Mouse (Mus musculus) neural tube, embryonic 10.5 days (tissue): Measurements from ENCODE around the gene Cfap52.
A peak's percentile ranks its signal among the peaks of the same experiment; 100 is the strongest.

Experiments
- DNase-seq: peaks from one replicate; pipeline ENCODE4 v3.0.0-alpha.2; 2017; ENCODE audit warnings: low spot score; ENCODE audit errors: extremely low spot score

Gene Cfap52

GRCm38 (mm10) chr11:67926348-67927055, 38.9 kb downstream of the Cfap52 start:
- DNase-seq: no peak

- no peak for DNase-seq
These were observed 40.5 kb downstream of the Cfap52 start for GRCm38 (mm10) chr11:67925000-67925399.

GRCm38 (mm10) chr11:67923720-67924119, 41.7 kb downstream of the Cfap52 start:
- DNase-seq: no peak

GRCm38 (mm10) chr11:67922755-67923125, 42.7 kb downstream of the Cfap52 start:
- DNase-seq: peak; percentile 71

DNA sequence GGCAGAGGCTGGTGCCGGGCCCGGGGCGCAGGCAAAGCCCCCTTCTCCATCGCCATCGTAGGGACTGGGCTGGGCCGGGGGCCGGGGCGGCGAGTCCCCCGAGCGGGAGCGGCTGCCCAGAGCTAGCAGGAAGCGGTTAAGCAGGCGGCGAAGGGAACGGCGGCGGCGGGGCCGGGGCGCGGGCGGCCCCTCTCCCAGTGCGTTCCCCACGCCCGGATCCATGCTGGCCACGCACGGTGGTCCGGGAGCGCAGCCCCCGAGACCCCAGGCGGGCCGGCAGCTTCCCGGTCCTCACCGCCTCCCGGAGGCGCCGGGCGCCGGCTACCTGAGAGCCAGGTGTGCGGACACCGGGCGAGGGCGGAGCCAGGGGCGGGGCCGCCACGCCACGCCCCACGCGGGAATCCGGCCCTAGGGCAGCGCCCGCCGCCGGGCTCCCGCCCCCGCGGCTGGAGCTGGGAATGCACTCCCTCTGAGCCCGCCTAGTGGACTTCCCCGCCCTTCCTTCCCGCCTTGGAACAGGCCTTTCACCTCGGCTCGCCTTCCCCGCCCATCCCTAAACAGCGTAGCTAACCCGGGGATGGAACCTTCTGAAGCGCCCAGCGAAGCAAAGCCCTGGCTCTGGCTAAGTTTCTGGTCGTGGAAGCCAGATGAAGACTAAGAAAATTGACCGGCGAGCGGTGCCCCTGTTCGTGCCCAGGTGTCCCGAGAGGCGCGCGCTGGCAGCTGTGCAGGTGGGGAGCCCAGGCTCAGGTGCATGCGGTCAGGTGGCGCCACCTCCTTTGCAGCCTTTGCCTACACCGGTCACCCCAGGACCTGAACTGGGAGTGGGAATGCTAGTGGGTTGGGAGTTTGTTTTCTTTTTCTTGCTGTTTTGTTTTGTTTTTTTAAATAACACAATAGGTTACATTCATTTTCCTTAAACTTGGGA, 43.4 kb downstream of the Cfap52 start, which contains the start of gene Usp43:
Usp43 (minus strand) TSS at position 327 of the 928 bp plus-strand sequence.
- peak; percentile 64 for DNase-seq

- peak; percentile 63 for DNase-seq
These were observed 44.2 kb downstream of the Cfap52 start for GRCm38 (mm10) chr11:67921091-67921826.

- no peak for DNase-seq
These were observed 45.1 kb downstream of the Cfap52 start for GRCm38 (mm10) chr11:67920226-67920960.

DNA sequence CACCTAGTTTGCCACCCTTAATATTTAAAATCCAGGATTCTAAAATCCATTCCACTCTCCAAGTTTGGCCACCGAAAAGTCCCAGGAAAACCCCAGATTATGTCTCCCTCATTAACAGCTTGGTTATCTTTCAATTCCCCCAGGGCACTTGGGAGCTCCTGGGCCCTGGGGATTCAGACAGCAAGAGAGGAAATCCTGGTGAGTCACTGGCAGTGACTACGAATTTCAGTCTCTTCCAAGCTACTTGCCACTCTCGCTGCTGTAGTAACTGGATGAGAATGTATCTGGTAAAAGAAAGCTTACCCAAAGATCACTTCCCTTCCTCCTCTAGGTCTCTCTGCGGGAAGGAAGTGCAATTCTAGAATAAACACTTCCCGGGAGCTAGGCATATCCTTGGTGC, 45.9 kb downstream of the Cfap52 start:
- no peak for DNase-seq

- no peak for DNase-seq
These were observed 48.3 kb downstream of the Cfap52 start for GRCm38 (mm10) chr11:67917126-67917525.

GRCm38 (mm10) chr11:67911074-67911473, 54.4 kb downstream of the Cfap52 start:
- DNase-seq: no peak

DNA sequence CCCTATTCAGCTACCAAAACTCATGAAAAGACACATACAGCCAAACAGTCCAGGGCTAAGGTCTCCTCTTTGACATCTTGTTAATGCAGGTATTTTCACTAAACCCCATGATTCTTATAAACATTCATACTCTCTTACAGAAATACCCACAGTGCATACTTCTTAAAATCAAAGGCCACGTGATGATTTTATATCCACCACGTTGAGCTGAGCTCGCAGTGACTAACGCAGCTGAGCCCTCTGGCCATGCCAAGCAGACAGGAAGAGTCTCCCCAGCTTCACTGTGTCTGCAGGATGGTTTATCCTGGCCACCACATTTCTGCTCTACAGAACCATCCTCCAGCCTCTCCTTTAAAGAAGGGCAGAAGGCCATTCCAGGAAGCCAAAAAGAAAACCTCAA, 61.7 kb downstream of the Cfap52 start:
- DNase-seq: no peak

DNA sequence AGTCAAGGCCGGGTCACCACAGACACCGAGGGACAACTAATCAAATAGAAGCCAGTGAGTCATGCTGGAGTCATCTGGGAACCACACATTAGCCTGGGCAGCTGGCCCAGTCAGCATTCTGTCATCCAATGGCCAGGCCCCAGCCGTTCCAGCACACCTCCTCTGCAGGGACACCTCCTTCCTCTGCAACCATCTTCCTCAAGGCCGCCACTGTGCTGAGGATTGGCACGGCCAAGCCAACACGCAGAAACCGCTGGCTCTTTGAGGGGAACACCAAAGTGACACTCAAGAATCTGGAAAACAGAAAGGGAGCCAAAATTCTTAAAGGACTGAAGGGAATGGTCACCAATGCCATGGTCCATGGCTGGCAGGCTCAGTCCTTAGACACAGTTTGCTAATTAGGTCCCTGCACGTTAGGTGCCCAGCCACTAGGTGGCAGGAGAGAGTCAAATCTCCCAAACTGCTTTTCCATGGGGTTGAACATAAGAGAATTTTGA, 68.3 kb downstream of the Cfap52 start:
- peak; percentile 57 for DNase-seq

- DNase-seq: peak; percentile 15
These were observed 69.8 kb downstream of the Cfap52 start for GRCm38 (mm10) chr11:67895641-67896040.

DNA sequence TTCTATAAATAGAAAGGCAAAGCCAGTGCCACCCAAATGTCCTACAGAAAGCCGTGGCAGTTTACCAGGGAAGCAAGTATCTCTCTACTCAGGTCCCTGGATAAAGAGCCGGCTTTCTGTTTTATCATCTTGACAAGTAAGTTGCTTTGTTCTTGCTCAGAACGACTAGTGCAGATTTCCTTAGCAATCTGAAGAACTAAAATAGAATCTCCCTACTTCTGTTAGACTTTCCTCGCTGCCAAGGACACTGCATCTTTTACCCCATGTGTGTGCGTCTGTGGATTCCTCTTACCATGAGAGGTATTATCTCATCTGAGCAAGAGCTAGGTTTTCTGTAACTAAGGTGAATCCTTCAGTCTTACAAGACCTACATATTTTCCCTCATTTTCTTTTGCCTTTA, 76.9 kb downstream of the Cfap52 start:
- no peak for DNase-seq

DNA sequence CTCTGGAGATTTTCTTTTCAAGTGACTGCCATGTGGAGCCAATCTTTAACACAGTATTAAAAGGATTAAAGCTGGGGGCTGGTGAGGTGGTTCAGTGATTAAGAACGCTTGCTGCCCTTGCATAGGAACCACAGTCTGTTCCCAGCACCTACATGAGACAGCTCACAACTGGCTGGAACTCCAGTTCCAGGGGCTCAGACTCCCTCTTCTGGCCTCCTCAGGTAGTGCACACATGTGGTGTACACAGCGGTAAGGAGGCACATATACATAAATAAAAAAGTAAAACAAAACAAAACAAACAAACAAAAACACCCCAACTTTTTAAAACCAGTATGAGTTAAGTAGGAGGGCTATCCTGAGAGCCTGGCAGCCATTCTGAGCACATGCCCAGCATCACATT, 79.5 kb downstream of the Cfap52 start:
- no peak for DNase-seq
